Mouse (Mus musculus): ENCODE data around the gene Gabrg3.

The Gabrg3 gene

GRCm38 (mm10) chr7:57386517-57387340 is at the start of gene Gabrg3:
Gabrg3 (minus strand) TSS chr7:57387188.
- no peak for DNase-seq (ENCODE audit: low read depth)

- no peak for DNase-seq (ENCODE audit: low read depth)
These were observed 35.7 kb upstream of the Gabrg3 start for GRCm38 (mm10) chr7:57422675-57423074.

GRCm38 (mm10) chr7:57421044-57421443 is 34.1 kb upstream of the Gabrg3 start:
- no peak for DNase-seq (ENCODE audit: low read depth)

GRCm38 (mm10) chr7:57419392-57419791 is 32.4 kb upstream of the Gabrg3 start, which contains the start of gene Gabrb3:
Gabrb3 (plus strand) TSS chr7:57419692.
- no peak for DNase-seq (ENCODE audit: low read depth)

GRCm38 (mm10) chr7:57412896-57413295 is 25.9 kb upstream of the Gabrg3 start:
- DNase-seq (ENCODE audit: low read depth): no peak

- DNase-seq (ENCODE audit: low read depth): no peak
These were observed 24.2 kb upstream of the Gabrg3 start for GRCm38 (mm10) chr7:57411163-57411562.

- DNase-seq (ENCODE audit: low read depth): no peak
These were observed 6.6 kb upstream of the Gabrg3 start for GRCm38 (mm10) chr7:57393551-57393950.

GRCm38 (mm10) chr7:57390046-57390445 is 3.1 kb upstream of the Gabrg3 start:
- no peak for DNase-seq (ENCODE audit: low read depth)

- DNase-seq (ENCODE audit: low read depth): no peak
These were observed 310 bp upstream of the Gabrg3 start for GRCm38 (mm10) chr7:57387341-57387654.

- no peak for DNase-seq (ENCODE audit: low read depth)
These were observed 2.9 kb downstream of the Gabrg3 start for GRCm38 (mm10) chr7:57384112-57384511.

GRCm38 (mm10) chr7:57366013-57366390 is 21.0 kb downstream of the Gabrg3 start:
- no peak for DNase-seq (ENCODE audit: low read depth)

- no peak for DNase-seq (ENCODE audit: low read depth)
These were observed 21.6 kb downstream of the Gabrg3 start for GRCm38 (mm10) chr7:57365134-57366012.

- DNase-seq (ENCODE audit: low read depth): no peak
These were observed 23.2 kb downstream of the Gabrg3 start for GRCm38 (mm10) chr7:57363812-57364211.

- DNase-seq (ENCODE audit: low read depth): no peak
These were observed 29.0 kb downstream of the Gabrg3 start for GRCm38 (mm10) chr7:57357871-57358540.

- no peak for DNase-seq (ENCODE audit: low read depth)
These were observed 30.3 kb downstream of the Gabrg3 start for GRCm38 (mm10) chr7:57356565-57357301.

- no peak for DNase-seq (ENCODE audit: low read depth)
These were observed 38.2 kb downstream of the Gabrg3 start for GRCm38 (mm10) chr7:57348774-57349173.

GRCm38 (mm10) chr7:57341910-57342309 is 45.1 kb downstream of the Gabrg3 start:
- DNase-seq (ENCODE audit: low read depth): no peak

- DNase-seq (ENCODE audit: low read depth): no peak
These were observed 55.8 kb downstream of the Gabrg3 start for GRCm38 (mm10) chr7:57331211-57331610.

GRCm38 (mm10) chr7:57330240-57330639 is 56.7 kb downstream of the Gabrg3 start:
- DNase-seq (ENCODE audit: low read depth): no peak

GRCm38 (mm10) chr7:57324473-57324872 is 62.5 kb downstream of the Gabrg3 start:
- no peak for DNase-seq (ENCODE audit: low read depth)

- DNase-seq (ENCODE audit: low read depth): no peak
These were observed 64.9 kb downstream of the Gabrg3 start for GRCm38 (mm10) chr7:57322086-57322485.

GRCm38 (mm10) chr7:57314971-57315370 is 72.0 kb downstream of the Gabrg3 start:
- DNase-seq (ENCODE audit: low read depth): no peak
